Mouse (Mus musculus) liver, postnatal 0 days (tissue): Measurements from ENCODE around the gene Alg14. TPM values are rescaled to one million over a fixed set of nuclear protein-coding genes. Genes with fewer than 3 reads are reported as not detected.

Experiments used
- ATAC-seq: fragments of 200-750 bp; cut with Nextera tagmentation; 2 replicates; pipeline ENCODE4 v1.8.0; 2017; ENCODE audit warnings: mild to moderate bottlenecking, moderate library complexity
- DNase-seq: peaks from one replicate; pipeline ENCODE4 v3.0.0-alpha.2; 2016
- H3K27ac ChIP-seq: fragments of 300-500 bp; sonication (generic); 2 replicates; pipeline ENCODE4 v1.5.1; 2014; ENCODE audit warnings: antibody characterized with exemption, moderate library complexity, mild to moderate bottlenecking, low read depth
- H3K27me3 ChIP-seq: fragments of 300-500 bp; sonication (generic); 2 replicates; pipeline ENCODE4 v1.6.1; 2014; ENCODE audit warnings: low read length, control low read depth, mixed read lengths; ENCODE audit not compliant: insufficient read depth
- H3K36me3 ChIP-seq: fragments of 300-500 bp; sonication (generic); replicated peaks from 2 replicates; pipeline ENCODE4 v1.6.1; 2014; ENCODE audit warnings: mild to moderate bottlenecking, control low read depth, low read length, moderate library complexity, mixed read lengths; ENCODE audit not compliant: insufficient read depth
- H3K4me1 ChIP-seq: fragments of 300-500 bp; sonication (generic); 2 replicates; pipeline ENCODE4 v1.6.1; 2014; ENCODE audit warnings: antibody characterized with exemption, mild to moderate bottlenecking, control low read depth; ENCODE audit not compliant: insufficient read depth
- H3K4me2 ChIP-seq: fragments of 300-500 bp; sonication (generic); 2 replicates; pipeline ENCODE4 v1.6.1; 2014; ENCODE audit warnings: low read depth, mild to moderate bottlenecking, low read length, moderate library complexity, mixed read lengths
- H3K4me3 ChIP-seq: fragments of 300-500 bp; sonication (generic); 2 replicates; pipeline ENCODE4 v1.5.1; 2014; ENCODE audit warnings: low read depth, low read length
- H3K9ac ChIP-seq: fragments of 300-500 bp; sonication (generic); replicated peaks from 2 replicates; pipeline ENCODE4 v1.6.1; 2014; ENCODE audit warnings: mild to moderate bottlenecking, moderate library complexity
- H3K9me3 ChIP-seq: fragments of 300-500 bp; sonication (generic); 2 replicates; pipeline ENCODE4 v1.6.1; 2016; ENCODE audit warnings: mild to moderate bottlenecking, control low read depth, low read length, mixed read lengths
- CTCF ChIP-seq: sonication (generic); IDR thresholded peaks from 2 replicates; pipeline ENCODE4 v1.5.1; 2016; ENCODE audit warnings: antibody characterized with exemption, low read depth
- EP300 ChIP-seq: IDR thresholded peaks from 2 replicates; pipeline ENCODE4 v1.6.1; 2016; ENCODE audit warnings: antibody characterized with exemption, low read depth, mild to moderate bottlenecking
- WGBS: fragments of 180-500 bp; shearing (Covaris S2); extraction: QIAGEN DNeasy Blood & Tissue Kit; methylation state at CpG from one replicate; pipeline ENCODE4 v1.1.7; 2014; ENCODE audit not compliant: insufficient replicate concordance; 5-methylcytosine and 5-hydroxymethylcytosine counted together
- polyA plus RNA-seq: library from polyadenylated mRNA; unstranded; fragments of >200 nt; fragmentation: Nextera tagmentation; extraction: Ambion mirVana; gene quantifications from 2 replicates; pipeline ENCODE4 v1.2.1, GENCODE M21; 2015

Alg14 gene
- polyA plus RNA-seq, 1 experiment from 2014 or later, result 20.1 TPM

- peaks cover 11% of the 10 kb centered on the region for H3K4me1 ChIP-seq
- WGBS, result 68% methylated on average over 9 of the region's 9 CpGs
- H3K27ac ChIP-seq, result no peak overlapping the region
- H3K36me3 ChIP-seq, result no peaks in the 10 kb centered on the region
- no peaks in the 10 kb centered on the region for H3K9me3 ChIP-seq
- H3K4me2 ChIP-seq, result no peak overlapping the region
- no peak overlapping the region for H3K9ac ChIP-seq
- H3K27me3 ChIP-seq, result no peaks in the 10 kb centered on the region
- no peak for ATAC-seq
- H3K4me3 ChIP-seq, result no peak overlapping the region
- TF ChIP-seq EP300 (no peak), CTCF (no peak)
- DNase-seq, result no peak
Observed at GRCm38 (mm10) chr3:121355569-121355968, 64.0 kb downstream of the Alg14 start.

GRCm38 (mm10) chr3:121356111-121356510 lies 64.5 kb downstream of the Alg14 start:
- Histone ChIP-seq H3K9me3 (no peaks in the 10 kb centered on the region), H3K4me1 (peaks cover 11% of the 10 kb centered on the region), H3K4me2 (no peak overlapping the region), H3K4me3 (no peak overlapping the region), H3K36me3 (no peaks in the 10 kb centered on the region), H3K27me3 (no peaks in the 10 kb centered on the region), H3K9ac (no peak overlapping the region), H3K27ac (no peak overlapping the region)
- no peak for ATAC-seq
- 72% methylated on average over 6 of the region's 6 CpGs for WGBS
- DNase-seq, result no peak
- TF ChIP-seq EP300 (no peak), CTCF (no peak)

GRCm38 (mm10) chr3:121357030-121357429 lies 65.5 kb downstream of the Alg14 start:
- Histone ChIP-seq H3K27ac (no peak overlapping the region), H3K4me2 (no peak overlapping the region), H3K4me1 (peaks cover 5% of the 10 kb centered on the region; the same call in 1 of the 2 replicates), H3K9ac (no peak overlapping the region), H3K4me3 (no peak overlapping the region), H3K27me3 (no peaks in the 10 kb centered on the region), H3K36me3 (no peaks in the 10 kb centered on the region), H3K9me3 (no peaks in the 10 kb centered on the region)
- ATAC-seq, result no peak
- WGBS, result 66% methylated on average over 3 of the region's 3 CpGs
- DNase-seq, result no peak
- TF ChIP-seq CTCF (no peak), EP300 (no peak)

- TF ChIP-seq CTCF (no peak), EP300 (no peak)
- Histone ChIP-seq H3K4me1 (peaks cover 5% of the 10 kb centered on the region; the same call in 1 of the 2 replicates), H3K27me3 (no peaks in the 10 kb centered on the region), H3K4me3 (no peak overlapping the region), H3K4me2 (no peak overlapping the region), H3K9ac (no peak overlapping the region), H3K9me3 (no peaks in the 10 kb centered on the region), H3K27ac (no peak overlapping the region), H3K36me3 (no peaks in the 10 kb centered on the region)
- WGBS, result 39% methylated on average over 2 of the region's 2 CpGs
- ATAC-seq (no peak), DNase-seq (no peak)
Observed at GRCm38 (mm10) chr3:121358285-121358684, 66.7 kb downstream of the Alg14 start.

- H3K4me1 ChIP-seq, result peaks cover 5% of the 10 kb centered on the region; the same call in 1 of the 2 replicates
- H3K27ac ChIP-seq, result no peak overlapping the region
- H3K4me2 ChIP-seq, result no peak overlapping the region
- no peaks in the 10 kb centered on the region for H3K36me3 ChIP-seq
- no peaks in the 10 kb centered on the region for H3K9me3 ChIP-seq
- H3K27me3 ChIP-seq, result no peaks in the 10 kb centered on the region
- no peak for TF ChIP-seq CTCF
- no peak for TF ChIP-seq EP300
- H3K9ac ChIP-seq, result no peak overlapping the region
- 69% methylated on average over 6 of the region's 6 CpGs for WGBS
- DNase-seq (no peak), ATAC-seq (no peak)
- no peak overlapping the region for H3K4me3 ChIP-seq
Observed at GRCm38 (mm10) chr3:121358850-121359249, 67.3 kb downstream of the Alg14 start.

- no peak for ATAC-seq
- no peak overlapping the region for H3K9ac ChIP-seq
- WGBS, result 80% methylated on average over 7 of the region's 7 CpGs
Observed at GRCm38 (mm10) chr3:121359272-121359671, 67.7 kb downstream of the Alg14 start.

GRCm38 (mm10) chr3:121362002-121362401 lies 70.4 kb downstream of the Alg14 start:
- H3K9ac ChIP-seq, result no peak overlapping the region
- no peaks in the 10 kb centered on the region for H3K4me1 ChIP-seq
- TF ChIP-seq EP300 (no peak), CTCF (no peak)
- DNase-seq (no peak), ATAC-seq (no peak)
- H3K4me3 ChIP-seq, result no peak overlapping the region
- H3K27me3 ChIP-seq, result no peaks in the 10 kb centered on the region
- H3K27ac ChIP-seq, result no peak overlapping the region
- H3K9me3 ChIP-seq, result no peaks in the 10 kb centered on the region
- no peak overlapping the region for H3K4me2 ChIP-seq
- 36% methylated on average over 1 of the region's 1 CpGs for WGBS
- no peaks in the 10 kb centered on the region for H3K36me3 ChIP-seq

More at GRCm38 (mm10) chr3:121359272-121359671, 67.7 kb downstream of the Alg14 start:
- Histone ChIP-seq H3K4me3 (no peak overlapping the region), H3K36me3 (no peaks in the 10 kb centered on the region), H3K9me3 (no peaks in the 10 kb centered on the region), H3K4me2 (no peak overlapping the region), H3K27me3 (no peaks in the 10 kb centered on the region), H3K27ac (no peak overlapping the region), H3K4me1 (peaks cover 3% of the 10 kb centered on the region; the same call in 1 of the 2 replicates)
- no peak for TF ChIP-seq CTCF
- TF ChIP-seq EP300, result no peak
- no peak for DNase-seq
